Mouse (Mus musculus) adrenal gland, adult 8-10 months (tissue): ENCODE measurements at regions not wholly inside any gene's neighbourhood (a gene's known extent, or its start where the extent isn't known, plus 50 kb on each side); places are given as distances from the start of the nearest gene placed in this dataset.

Experiments
- DNase-seq: peaks from one replicate; pipeline ENCODE4 v3.0.0; 2022

- DNase-seq: no peak
These were observed 102.9 kb downstream of the Plxna1 start for GRCm38 (mm10) chr6:89259406-89259994.

- DNase-seq: no peak
These were observed 99.5 kb downstream of the Plxna1 start for GRCm38 (mm10) chr6:89262958-89263357.

DNA sequence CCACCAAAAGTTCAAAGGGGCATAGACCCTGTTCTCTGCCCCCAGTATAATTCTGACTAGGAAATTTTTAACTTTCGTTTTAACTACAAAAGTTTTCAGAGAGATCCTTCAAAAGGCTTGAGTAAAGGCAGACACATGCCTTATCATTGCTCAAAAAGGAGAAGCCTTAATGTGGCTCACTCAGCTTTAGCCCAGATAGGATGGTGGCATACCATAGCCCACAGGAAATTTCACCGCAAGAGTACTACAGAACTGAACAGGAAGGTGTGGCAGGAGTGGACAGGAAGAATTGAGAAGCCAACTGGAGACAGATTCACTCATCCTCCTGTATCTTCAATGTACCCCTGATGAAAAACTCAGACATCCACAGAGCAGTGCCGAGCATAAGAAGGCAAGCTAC, 97.1 kb downstream of the Plxna1 start:
- DNase-seq: no peak
